9 mouse cellular contexts compared by ENCODE assay signal in genomic region chr1:179107211-179107610, GRCm38 (mm10).
A peak's percentile ranks its signal among the peaks of the same experiment; 100 is the strongest.
DNase-seq lines count a peak whose midpoint lies in the region; ATAC-seq and TF ChIP-seq lines count a peak whose summit lies in the region.
"Had no signal": no experiment of that assay in that cellular context is flagged by ENCODE, and none has a peak within 500 bp of the region (broad histone marks: within the 10 kb centered on the region; RNA-seq: fewer than 3 reads in every experiment).

No protein-coding gene starts in this region.

- no peak overlapping the region for H3K4me3 ChIP-seq in liver, embryonic 11.5 days (ENCODE audit: low read depth, low read length)
- H3K4me3 ChIP-seq in liver, embryonic 12.5 days = no peak overlapping the region
- no peak overlapping the region for H3K4me3 ChIP-seq in embryonic facial prominence, embryonic 13.5 days
- H3K4me3 ChIP-seq in limb, embryonic 14.5 days (replicated peaks; ENCODE audit: low read length) = no peak overlapping the region
- H3K4me3 ChIP-seq in intestine, embryonic 15.5 days (replicated peaks) = no peak overlapping the region
- H3K4me3 ChIP-seq: neural tube, embryonic 13.5 days had no signal

- DNase-seq in cerebellum, adult 9-10 months = peak; percentile 29
- DNase-seq in cerebellum, adult 9-11 months = no peak
- DNase-seq in liver, embryonic 11.5 days (ENCODE audit: low spot score) = no peak
- DNase-seq in limb, embryonic 14.5 days (ENCODE audit: low spot score) = peak; percentile 85

- H3K4me1 ChIP-seq in liver, embryonic 11.5 days (replicated peaks; ENCODE audit: control insufficient read depth, insufficient read depth, low read length) = peaks cover 11% of the 10 kb centered on the region
- H3K4me1 ChIP-seq in liver, embryonic 12.5 days = peaks cover 25% of the 10 kb centered on the region
- peaks cover 51% of the 10 kb centered on the region for H3K4me1 ChIP-seq in embryonic facial prominence, embryonic 13.5 days
- H3K4me1 ChIP-seq in limb, embryonic 14.5 days (ENCODE audit: control insufficient read depth, insufficient read depth, low read length) = peaks cover 30% of the 10 kb centered on the region
- peaks cover 7% of the 10 kb centered on the region; the same call in 1 of the 2 replicates for H3K4me1 ChIP-seq in intestine, embryonic 15.5 days (replicated peaks)

- 0 out of 2 replicates have a peak overlapping the region, but pooled peaks have one; percentile 6 for H3K27ac ChIP-seq in liver, embryonic 11.5 days (ENCODE audit: low read depth, low read length)
- H3K27ac ChIP-seq in liver, embryonic 12.5 days = no peak overlapping the region
- H3K27ac ChIP-seq in embryonic facial prominence, embryonic 13.5 days = peak overlapping the region; percentile 89
- H3K27ac ChIP-seq in limb, embryonic 14.5 days (replicated peaks; ENCODE audit: low read depth, low read length) = 0 out of 2 replicates have a peak overlapping the region, but pooled peaks have one; percentile 26
- H3K27ac ChIP-seq in intestine, embryonic 15.5 days = no peak overlapping the region

- H3K36me3 ChIP-seq in liver, embryonic 11.5 days (ENCODE audit: control insufficient read depth, insufficient read depth, low read length) = no peaks in the 10 kb centered on the region
- no peaks in the 10 kb centered on the region for H3K36me3 ChIP-seq in liver, embryonic 12.5 days
- no peaks in the 10 kb centered on the region for H3K36me3 ChIP-seq in embryonic facial prominence, embryonic 13.5 days
- H3K36me3 ChIP-seq in limb, embryonic 14.5 days (ENCODE audit: control insufficient read depth, insufficient read depth, low read length) = no peaks in the 10 kb centered on the region
- H3K36me3 ChIP-seq in intestine, embryonic 15.5 days = no peaks in the 10 kb centered on the region
- H3K36me3 ChIP-seq: neural tube, embryonic 13.5 days had no signal

- no peak overlapping the region for H3K9ac ChIP-seq in liver, embryonic 11.5 days (ENCODE audit: low read depth, low read length)
- H3K9ac ChIP-seq in liver, embryonic 12.5 days = no peak overlapping the region
- H3K9ac ChIP-seq in embryonic facial prominence, embryonic 13.5 days = no peak overlapping the region
- no peak overlapping the region for H3K9ac ChIP-seq in limb, embryonic 14.5 days (ENCODE audit: low read depth, low read length, severe bottlenecking)
- H3K9ac ChIP-seq in intestine, embryonic 15.5 days = no peak overlapping the region

- ATAC-seq in liver, embryonic 11.5 days (replicated peaks; ENCODE audit: low FRiP score) = no peak
- no peak for ATAC-seq in liver, embryonic 12.5 days
- peak; percentile 86 for ATAC-seq in embryonic facial prominence, embryonic 13.5 days (ENCODE audit: insufficient number of reproducible peaks, insufficient read depth, low FRiP score, low TSS enrichment, low read depth)
- ATAC-seq in limb, embryonic 14.5 days (ENCODE audit: low FRiP score, low read depth) = peak; percentile 86
- ATAC-seq in megakaryocyte-erythroid progenitor cell, adult 5-6 weeks (replicated peaks; ENCODE audit: low FRiP score, low TSS enrichment, poor library complexity, severe bottlenecking) = no peak
- ATAC-seq in intestine, embryonic 15.5 days = no peak

- H3K4me2 ChIP-seq in liver, embryonic 11.5 days = no peak overlapping the region
- no peak overlapping the region for H3K4me2 ChIP-seq in liver, embryonic 12.5 days
- peak overlapping the region; percentile 30 for H3K4me2 ChIP-seq in embryonic facial prominence, embryonic 13.5 days
- H3K4me2 ChIP-seq in limb, embryonic 14.5 days (replicated peaks; ENCODE audit: low read depth, low read length, severe bottlenecking) = peak overlapping the region; percentile 13; the same call in 1 of the 2 replicates
- H3K4me2 ChIP-seq in intestine, embryonic 15.5 days (replicated peaks) = no peak overlapping the region

- H3K9me3 ChIP-seq in liver, embryonic 11.5 days (ENCODE audit: control insufficient read depth, low read length) = no peaks in the 10 kb centered on the region
- no peaks in the 10 kb centered on the region for H3K9me3 ChIP-seq in liver, embryonic 12.5 days (replicated peaks)
- no peaks in the 10 kb centered on the region for H3K9me3 ChIP-seq in embryonic facial prominence, embryonic 13.5 days
- H3K9me3 ChIP-seq in limb, embryonic 14.5 days (ENCODE audit: control insufficient read depth, low read length) = no peaks in the 10 kb centered on the region
- no peaks in the 10 kb centered on the region for H3K9me3 ChIP-seq in intestine, embryonic 15.5 days
- H3K9me3 ChIP-seq: neural tube, embryonic 13.5 days had no signal

- TF ChIP-seq POLR2A in limb, embryonic 14.5 days (IDR thresholded peaks at IDR 0.05; ENCODE audit: borderline replicate concordance, extremely low read depth, insufficient read depth, insufficient read length) = no peak

- no peaks in the 10 kb centered on the region for H3K27me3 ChIP-seq in liver, embryonic 11.5 days (replicated peaks; ENCODE audit: control insufficient read depth, insufficient read depth, low read length)
- H3K27me3 ChIP-seq in liver, embryonic 12.5 days (replicated peaks) = no peaks in the 10 kb centered on the region
- H3K27me3 ChIP-seq in embryonic facial prominence, embryonic 13.5 days = no peaks in the 10 kb centered on the region
- H3K27me3 ChIP-seq in limb, embryonic 14.5 days (ENCODE audit: control insufficient read depth, insufficient read depth, low read length) = no peaks in the 10 kb centered on the region
- no peaks in the 10 kb centered on the region for H3K27me3 ChIP-seq in intestine, embryonic 15.5 days (replicated peaks)

- 74% methylated on average over 7 of the region's 7 CpGs for WGBS in liver, embryonic 11.5 days
- 75% methylated on average over 7 of the region's 7 CpGs for WGBS in liver, embryonic 12.5 days (ENCODE audit: insufficient replicate concordance)
- 32% methylated on average over 7 of the region's 7 CpGs for WGBS in embryonic facial prominence, embryonic 13.5 days
- 34% methylated on average over 7 of the region's 7 CpGs for WGBS in limb, embryonic 14.5 days
- WGBS in intestine, embryonic 15.5 days = 55% methylated on average over 7 of the region's 7 CpGs

Comparison
In these comparisons a context has a peak if more than half of its experiments do, and no peak if none do; other contexts are left out.
1. DNase-seq: peak in cerebellum, adult 9-10 months (single experiment) and limb, embryonic 14.5 days (single experiment); none in cerebellum, adult 9-11 months (single experiment) and liver, embryonic 11.5 days (single experiment).
2. H3K27ac ChIP-seq: peak in liver, embryonic 11.5 days (single experiment), embryonic facial prominence, embryonic 13.5 days (single experiment) and limb, embryonic 14.5 days (single experiment); none in liver, embryonic 12.5 days (single experiment) and intestine, embryonic 15.5 days (single experiment).
3. ATAC-seq: peak in embryonic facial prominence, embryonic 13.5 days (single experiment) and limb, embryonic 14.5 days (single experiment); none in liver, embryonic 11.5 days (single experiment), liver, embryonic 12.5 days (single experiment), megakaryocyte-erythroid progenitor cell, adult 5-6 weeks (single experiment) and intestine, embryonic 15.5 days (single experiment).
4. H3K4me2 ChIP-seq: peak in embryonic facial prominence, embryonic 13.5 days (single experiment) and limb, embryonic 14.5 days (single experiment); none in liver, embryonic 11.5 days (single experiment), liver, embryonic 12.5 days (single experiment) and intestine, embryonic 15.5 days (single experiment).